Mouse (Mus musculus): ENCODE results near the gene Ppp6r2. TPM values are rescaled to one million over a fixed set of nuclear protein-coding genes. Genes with fewer than 3 reads are reported as not detected.

Ppp6r2 gene
- total and polyA plus RNA-seq, 2 experiments from 2014 or later = 27.7 to 98.4 TPM

DNA sequence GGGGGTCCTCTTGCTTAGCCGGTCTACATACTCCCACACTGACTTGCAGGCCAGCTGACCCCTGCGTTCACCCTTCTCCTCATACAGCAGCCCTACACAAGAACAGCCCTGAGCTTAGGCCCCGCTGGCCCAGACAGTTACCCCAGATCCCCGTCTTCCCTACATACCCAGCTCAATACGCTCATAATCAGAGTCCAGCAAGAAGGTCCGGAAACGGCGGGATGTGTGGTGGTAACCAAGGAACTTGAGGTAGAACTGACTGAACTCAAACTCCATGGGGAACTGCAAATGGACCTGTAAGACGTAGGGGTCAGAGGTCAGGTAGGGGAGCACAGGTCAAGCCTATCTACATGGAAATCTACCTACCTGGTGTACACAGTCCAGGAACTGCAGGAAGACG is 82.4 kb downstream of the Ppp6r2 start:
- Histone ChIP-seq H3K4me3 (ENCODE audit: low read depth, low read length) (no peak overlapping the region), H3K9ac (replicated peaks; ENCODE audit: low read depth, low read length) (no peak overlapping the region), H3K27me3 (ENCODE audit: control insufficient read depth, insufficient read depth, low read length) (no peaks in the 10 kb centered on the region), H3K4me1 (ENCODE audit: control insufficient read depth, insufficient read depth) (no peaks in the 10 kb centered on the region), H3K9me3 (replicated peaks; ENCODE audit: control insufficient read depth, low read length) (no peaks in the 10 kb centered on the region), H3K27ac (ENCODE audit: low read depth) (no peak overlapping the region), H3K4me2 (ENCODE audit: low read depth, low read length) (no peak overlapping the region), H3K36me3 (replicated peaks; ENCODE audit: control insufficient read depth, insufficient read depth, low read length) (peaks cover 81% of the 10 kb centered on the region)
- ATAC-seq (ENCODE audit: insufficient read depth, low read depth) = no peak
- 90% methylated on average over 10 of the region's 10 CpGs for WGBS
- TF ChIP-seq EP300 (IDR thresholded peaks at IDR 0.05; ENCODE audit: low read depth) (no peak), CTCF (IDR thresholded peaks at IDR 0.05; ENCODE audit: low read depth) (no peak)
- no peak for DNase-seq (ENCODE audit: low spot score)

DNA sequence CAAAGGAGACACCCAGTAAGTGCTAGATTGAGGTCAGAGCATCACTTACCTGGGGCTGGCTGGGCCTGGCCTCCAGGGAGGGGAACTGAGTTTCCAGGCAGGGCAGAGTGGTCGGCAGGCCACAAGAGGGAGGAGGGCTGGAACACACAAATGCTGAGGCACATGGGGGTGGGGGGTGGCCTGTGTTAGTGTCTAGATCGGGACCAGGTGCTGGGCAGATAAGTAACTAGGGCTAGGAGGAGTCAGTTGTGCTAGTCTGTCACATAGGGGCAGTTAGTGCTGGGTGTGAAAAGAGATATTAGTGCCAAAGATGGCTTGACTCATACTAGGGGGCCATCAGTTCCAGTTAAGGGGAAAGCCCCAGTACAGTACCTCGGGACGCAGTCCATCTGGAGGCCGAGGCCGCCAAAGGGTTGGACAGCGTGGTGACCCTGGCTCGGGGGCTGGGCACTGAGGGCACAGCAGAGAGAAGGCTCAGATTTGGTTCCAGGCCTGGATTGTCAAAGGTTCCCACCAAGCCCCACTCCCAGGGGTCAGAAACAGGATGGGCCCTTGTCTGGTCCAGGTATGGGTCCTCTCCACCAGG is 84.3 kb downstream of the Ppp6r2 start:
- no peaks in the 10 kb centered on the region for H3K9me3 ChIP-seq (replicated peaks; ENCODE audit: control insufficient read depth, low read length)
- DNase-seq (ENCODE audit: low spot score) (no peak), ATAC-seq (ENCODE audit: insufficient read depth, low read depth) (no peak)
- no peak for TF ChIP-seq CTCF (IDR thresholded peaks at IDR 0.05; ENCODE audit: low read depth)
- no peak for TF ChIP-seq EP300 (IDR thresholded peaks at IDR 0.05; ENCODE audit: low read depth)
- no peak overlapping the region for H3K4me2 ChIP-seq (ENCODE audit: low read depth, low read length)
- no peaks in the 10 kb centered on the region for H3K4me1 ChIP-seq (ENCODE audit: control insufficient read depth, insufficient read depth)
- H3K4me3 ChIP-seq (ENCODE audit: low read depth, low read length) = no peak overlapping the region
- peaks cover 80% of the 10 kb centered on the region for H3K36me3 ChIP-seq (replicated peaks; ENCODE audit: control insufficient read depth, insufficient read depth, low read length)
- 79% methylated on average over 8 of the region's 8 CpGs for WGBS
- H3K27me3 ChIP-seq (ENCODE audit: control insufficient read depth, insufficient read depth, low read length) = no peaks in the 10 kb centered on the region
- H3K27ac ChIP-seq (ENCODE audit: low read depth) = no peak overlapping the region
- H3K9ac ChIP-seq (replicated peaks; ENCODE audit: low read depth, low read length) = no peak overlapping the region

DNA sequence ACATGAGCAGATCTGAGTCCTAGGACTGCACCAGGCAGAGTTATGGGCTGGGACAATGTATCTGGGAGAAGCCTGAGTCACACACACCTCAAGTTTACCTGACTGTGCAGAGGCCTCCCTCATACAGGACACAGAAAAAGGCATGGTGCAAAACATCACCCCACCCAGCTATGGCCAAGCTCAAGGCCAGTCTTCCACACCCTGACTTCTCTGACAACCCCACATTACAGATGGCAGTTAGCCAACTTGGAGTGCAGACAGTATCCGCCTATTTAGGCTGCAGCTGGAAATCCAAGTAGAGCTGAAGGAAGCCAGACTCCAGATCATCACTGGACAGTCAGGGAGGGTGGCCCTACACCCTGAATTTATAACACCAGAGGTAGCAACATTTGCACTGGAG is 85.1 kb downstream of the Ppp6r2 start:
- DNase-seq (ENCODE audit: low spot score) (peak; percentile 57), ATAC-seq (ENCODE audit: insufficient read depth, low read depth) (peak; percentile 63)
- 17% methylated on average over 1 of the region's 1 CpGs for WGBS
- H3K27me3 ChIP-seq (ENCODE audit: control insufficient read depth, insufficient read depth, low read length) = no peaks in the 10 kb centered on the region
- no peak overlapping the region for H3K4me3 ChIP-seq (ENCODE audit: low read depth, low read length)
- H3K4me2 ChIP-seq (ENCODE audit: low read depth, low read length) = no peak overlapping the region
- H3K27ac ChIP-seq (ENCODE audit: low read depth) = no peak overlapping the region
- TF ChIP-seq CTCF (IDR thresholded peaks at IDR 0.05; ENCODE audit: low read depth) (no peak), EP300 (IDR thresholded peaks at IDR 0.05; ENCODE audit: low read depth) (no peak)
- H3K9me3 ChIP-seq (replicated peaks; ENCODE audit: control insufficient read depth, low read length) = no peaks in the 10 kb centered on the region
- no peak overlapping the region for H3K9ac ChIP-seq (replicated peaks; ENCODE audit: low read depth, low read length)
- no peaks in the 10 kb centered on the region for H3K4me1 ChIP-seq (ENCODE audit: control insufficient read depth, insufficient read depth)
- peaks cover 80% of the 10 kb centered on the region for H3K36me3 ChIP-seq (replicated peaks; ENCODE audit: control insufficient read depth, insufficient read depth, low read length)

DNA sequence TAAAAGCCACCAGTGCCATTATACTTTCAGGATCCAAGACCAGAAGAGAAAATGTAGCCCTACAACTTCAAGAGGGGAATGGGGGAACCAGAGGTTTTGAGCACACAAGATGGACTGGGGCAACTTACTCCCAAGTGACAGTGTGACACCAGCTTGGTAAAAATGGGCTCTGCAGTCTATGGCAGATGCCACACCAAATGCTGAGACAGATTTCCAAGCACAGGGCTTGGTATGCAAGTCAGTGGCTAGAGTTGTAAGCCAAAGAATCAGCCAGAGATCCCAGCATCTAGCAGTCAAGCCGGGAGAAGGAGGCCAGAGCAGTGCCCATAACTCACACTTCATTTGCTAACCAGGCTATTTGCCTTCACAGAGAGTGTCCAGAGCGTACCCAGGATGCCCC is 86.3 kb downstream of the Ppp6r2 start:
- no peak for TF ChIP-seq CTCF (IDR thresholded peaks at IDR 0.05; ENCODE audit: low read depth)
- TF ChIP-seq EP300 (IDR thresholded peaks at IDR 0.05; ENCODE audit: low read depth) = no peak
- Histone ChIP-seq H3K27ac (ENCODE audit: low read depth) (no peak overlapping the region), H3K4me3 (ENCODE audit: low read depth, low read length) (no peak overlapping the region), H3K27me3 (ENCODE audit: control insufficient read depth, insufficient read depth, low read length) (no peaks in the 10 kb centered on the region), H3K4me2 (ENCODE audit: low read depth, low read length) (no peak overlapping the region), H3K36me3 (replicated peaks; ENCODE audit: control insufficient read depth, insufficient read depth, low read length) (peaks cover 82% of the 10 kb centered on the region), H3K4me1 (ENCODE audit: control insufficient read depth, insufficient read depth) (no peaks in the 10 kb centered on the region), H3K9me3 (replicated peaks; ENCODE audit: control insufficient read depth, low read length) (no peaks in the 10 kb centered on the region), H3K9ac (replicated peaks; ENCODE audit: low read depth, low read length) (no peak overlapping the region)
- no peak for DNase-seq (ENCODE audit: low spot score)
- no peak for ATAC-seq (ENCODE audit: insufficient read depth, low read depth)
- 98% methylated on average over 2 of the region's 2 CpGs for WGBS

DNA sequence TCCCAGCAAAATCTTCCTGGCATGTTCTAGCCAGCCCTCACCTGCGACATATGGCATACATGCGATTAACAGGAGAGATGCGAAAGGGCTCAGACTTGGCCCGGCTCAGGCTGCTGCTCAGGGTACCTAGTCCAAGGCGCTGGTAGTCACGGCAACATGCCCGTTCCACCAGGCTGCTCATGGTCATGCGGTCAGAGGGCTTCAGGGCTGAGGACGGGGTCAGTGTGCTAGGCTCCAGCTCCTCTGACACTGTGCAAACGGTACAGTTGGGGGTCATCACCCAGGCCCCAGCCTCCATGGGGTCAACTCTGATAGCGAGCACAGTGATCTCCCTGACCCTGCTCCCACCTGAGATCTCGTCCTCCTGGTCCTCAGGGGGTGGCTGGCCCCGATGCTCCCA is 88.8 kb downstream of the Ppp6r2 start:
- Histone ChIP-seq H3K4me1 (ENCODE audit: control insufficient read depth, insufficient read depth) (no peaks in the 10 kb centered on the region), H3K4me2 (ENCODE audit: low read depth, low read length) (no peak overlapping the region), H3K9ac (replicated peaks; ENCODE audit: low read depth, low read length) (no peak overlapping the region), H3K4me3 (ENCODE audit: low read depth, low read length) (no peak overlapping the region), H3K36me3 (replicated peaks; ENCODE audit: control insufficient read depth, insufficient read depth, low read length) (peaks cover 82% of the 10 kb centered on the region), H3K27ac (ENCODE audit: low read depth) (no peak overlapping the region), H3K27me3 (ENCODE audit: control insufficient read depth, insufficient read depth, low read length) (no peaks in the 10 kb centered on the region), H3K9me3 (replicated peaks; ENCODE audit: control insufficient read depth, low read length) (no peaks in the 10 kb centered on the region)
- TF ChIP-seq EP300 (IDR thresholded peaks at IDR 0.05; ENCODE audit: low read depth) (no peak), CTCF (IDR thresholded peaks at IDR 0.05; ENCODE audit: low read depth) (no peak)
- ATAC-seq (ENCODE audit: insufficient read depth, low read depth) (no peak), DNase-seq (ENCODE audit: low spot score) (no peak)
- 92% methylated on average over 13 of the region's 13 CpGs for WGBS

DNA sequence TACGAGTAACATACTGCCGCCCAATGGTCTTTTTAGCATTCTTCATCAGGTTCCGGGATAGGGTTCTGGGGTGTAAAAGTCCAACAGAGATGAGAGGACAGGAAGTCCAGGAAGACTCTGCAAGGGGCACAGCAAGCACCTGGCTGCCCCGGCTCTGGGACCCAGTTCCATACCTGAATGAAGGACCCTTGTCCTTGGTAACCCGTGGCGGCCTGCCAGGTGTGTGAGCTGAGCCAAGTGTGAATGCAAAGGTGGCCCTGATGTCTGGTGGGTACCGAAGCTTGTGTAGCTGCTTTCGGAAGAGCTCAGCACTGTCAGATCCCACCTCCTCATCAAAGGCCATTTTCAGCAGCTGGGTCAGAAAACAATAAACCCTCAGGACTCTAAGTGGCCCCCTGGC is 89.2 kb downstream of the Ppp6r2 start:
- no peak for ATAC-seq (ENCODE audit: insufficient read depth, low read depth)
- no peak overlapping the region for H3K4me3 ChIP-seq (ENCODE audit: low read depth, low read length)
- peaks cover 82% of the 10 kb centered on the region for H3K36me3 ChIP-seq (replicated peaks; ENCODE audit: control insufficient read depth, insufficient read depth, low read length)
- 95% methylated on average over 8 of the region's 8 CpGs for WGBS
- H3K4me1 ChIP-seq (ENCODE audit: control insufficient read depth, insufficient read depth) = no peaks in the 10 kb centered on the region
- H3K9me3 ChIP-seq (replicated peaks; ENCODE audit: control insufficient read depth, low read length) = no peaks in the 10 kb centered on the region
- H3K9ac ChIP-seq (replicated peaks; ENCODE audit: low read depth, low read length) = no peak overlapping the region
- TF ChIP-seq EP300 (IDR thresholded peaks at IDR 0.05; ENCODE audit: low read depth) (no peak), CTCF (IDR thresholded peaks at IDR 0.05; ENCODE audit: low read depth) (no peak)
- no peaks in the 10 kb centered on the region for H3K27me3 ChIP-seq (ENCODE audit: control insufficient read depth, insufficient read depth, low read length)
- no peak for DNase-seq (ENCODE audit: low spot score)
- H3K27ac ChIP-seq (ENCODE audit: low read depth) = no peak overlapping the region
- no peak overlapping the region for H3K4me2 ChIP-seq (ENCODE audit: low read depth, low read length)

Data from heart, postnatal 0 days (tissue).